Comparison of ENCODE assay signal across 16 mouse cellular contexts in the genomic region with DNA sequence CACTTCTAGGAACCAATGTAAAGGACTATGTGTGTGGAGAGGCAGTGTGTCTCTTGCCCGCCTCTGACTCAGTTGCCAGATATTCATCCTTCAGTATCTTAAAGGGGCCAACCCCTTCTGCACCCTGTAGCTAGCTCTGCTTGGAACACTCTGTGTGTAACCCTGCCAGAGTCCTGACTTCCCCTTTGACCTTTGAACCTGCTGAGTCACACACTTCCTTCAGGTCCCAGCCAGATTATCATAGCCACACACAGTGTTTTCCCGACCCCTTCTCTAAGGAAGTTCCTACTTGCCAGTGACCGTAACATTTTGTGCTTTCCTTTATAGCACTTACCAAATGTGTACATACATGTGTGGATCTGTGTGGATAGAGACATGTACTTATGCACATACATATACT.
DNase-seq lines count a peak whose midpoint lies in the region; ATAC-seq and TF ChIP-seq lines count a peak whose summit lies in the region.
"Had no signal": no experiment of that assay in that cellular context is flagged by ENCODE, and none has a peak within 500 bp of the region (broad histone marks: within the 10 kb centered on the region; RNA-seq: fewer than 3 reads in every experiment).

No protein-coding gene starts in this region.

- H3K27me3 ChIP-seq in kidney, adult 2 months (replicated peaks; ENCODE audit: control insufficient read depth, insufficient read depth, low read length): no peaks in the 10 kb centered on the region
- H3K27me3 ChIP-seq in kidney, embryonic 15.5 days: 0 out of 2 replicates have a peak, but pooled peaks cover 4% of the 10 kb centered on the region
- no peaks in the 10 kb centered on the region for H3K27me3 ChIP-seq in midbrain, postnatal 0 days (ENCODE audit: insufficient read depth, low read length)
- H3K27me3 ChIP-seq: forebrain, embryonic 15.5 days; midbrain, embryonic 15.5 days had no signal

- H3K4me1 ChIP-seq in kidney, adult 2 months (ENCODE audit: control insufficient read depth, insufficient read depth, low read length): peaks cover 9% of the 10 kb centered on the region; the same call in 1 of the 2 replicates
- peaks cover 15% of the 10 kb centered on the region for H3K4me1 ChIP-seq in kidney, embryonic 15.5 days
- H3K4me1 ChIP-seq in midbrain, postnatal 0 days (ENCODE audit: insufficient read depth, low read length): no peaks in the 10 kb centered on the region

- 41% methylated on average over 3 of the region's 3 CpGs for WGBS in kidney, adult 2 months
- 61% methylated on average over 3 of the region's 3 CpGs for WGBS in kidney, embryonic 15.5 days
- WGBS in midbrain, postnatal 0 days: 68% methylated on average over 3 of the region's 3 CpGs

- H3K9ac ChIP-seq in kidney, embryonic 15.5 days: no peak overlapping the region
- no peak overlapping the region for H3K9ac ChIP-seq in midbrain, postnatal 0 days (replicated peaks; ENCODE audit: low read length, poor library complexity, severe bottlenecking)
- H3K9ac ChIP-seq: forebrain, embryonic 15.5 days; midbrain, embryonic 15.5 days had no signal

- H3K36me3 ChIP-seq in kidney, adult 2 months (ENCODE audit: control insufficient read depth, insufficient read depth, low read length): no peaks in the 10 kb centered on the region
- H3K36me3 ChIP-seq in kidney, embryonic 15.5 days: no peaks in the 10 kb centered on the region
- no peaks in the 10 kb centered on the region for H3K36me3 ChIP-seq in midbrain, postnatal 0 days (ENCODE audit: insufficient read depth, low read length)
- H3K36me3 ChIP-seq: forebrain, embryonic 15.5 days; midbrain, embryonic 15.5 days had no signal

- no peak overlapping the region for H3K4me2 ChIP-seq in kidney, embryonic 15.5 days
- H3K4me2 ChIP-seq in midbrain, postnatal 0 days (ENCODE audit: low read depth, low read length, poor library complexity, severe bottlenecking): no peak overlapping the region
- H3K4me2 ChIP-seq: forebrain, embryonic 15.5 days; midbrain, embryonic 15.5 days had no signal

- TF ChIP-seq CTCF in kidney, adult 2 months (conservative IDR thresholded peaks at IDR 0.05; ENCODE audit: insufficient read depth, insufficient read length, low read depth, low read length): no peak
- TF ChIP-seq CTCF in midbrain, postnatal 0 days (IDR thresholded peaks at IDR 0.05): no peak

- H3K4me3 ChIP-seq in kidney, adult 2 months (ENCODE audit: insufficient read depth, low read depth, low read length): no peak overlapping the region
- no peak overlapping the region for H3K4me3 ChIP-seq in kidney, embryonic 15.5 days (replicated peaks)
- H3K4me3 ChIP-seq in midbrain, postnatal 0 days (ENCODE audit: low read depth, low read length): no peak overlapping the region
- H3K4me3 ChIP-seq: forebrain, embryonic 15.5 days; midbrain, embryonic 15.5 days had no signal

- peak; percentile 47 for DNase-seq in adrenal gland, postnatal 14 days
- DNase-seq in adrenal gland, adult 8-10 months: no peak
- peak; percentile 89 for DNase-seq in kidney, adult 2 months
- DNase-seq in adrenal gland, postnatal 36 days: peak; percentile 12 to 49
- DNase-seq in lung, postnatal 36 days: peak; percentile 73
- no peak for DNase-seq in midbrain, postnatal 0 days (ENCODE audit: low spot score)
- no peak for DNase-seq in testis, postnatal 14 days (ENCODE audit: low spot score)
- DNase-seq: B cell, adult 2 months; cerebellum, adult 8-10 months; gastrocnemius, postnatal 14 days; spleen, adult 18-20 months had no signal

- no peak for ATAC-seq in kidney, embryonic 15.5 days (replicated peaks; ENCODE audit: low FRiP score)
- no peak for ATAC-seq in midbrain, postnatal 0 days (ENCODE audit: low FRiP score)
- ATAC-seq: forebrain, embryonic 15.5 days; hindbrain, postnatal 0 days; midbrain, embryonic 15.5 days had no signal

- H3K27ac ChIP-seq in kidney, adult 2 months (ENCODE audit: insufficient read depth, low read depth, low read length): no peak overlapping the region
- H3K27ac ChIP-seq in kidney, embryonic 15.5 days: no peak overlapping the region
- H3K27ac ChIP-seq in midbrain, postnatal 0 days (ENCODE audit: low read depth, low read length): no peak overlapping the region
- H3K27ac ChIP-seq: forebrain, embryonic 15.5 days; hindbrain, postnatal 0 days; macrophage; midbrain, embryonic 15.5 days had no signal

- no peaks in the 10 kb centered on the region for H3K9me3 ChIP-seq in kidney, embryonic 15.5 days (replicated peaks)
- no peaks in the 10 kb centered on the region for H3K9me3 ChIP-seq in midbrain, postnatal 0 days (ENCODE audit: low read length)
- H3K9me3 ChIP-seq: forebrain, embryonic 15.5 days; midbrain, embryonic 15.5 days had no signal

- TF ChIP-seq POLR2A in kidney, adult 2 months (IDR thresholded peaks at IDR 0.05; ENCODE audit: low read depth, low read length): no peak

Comparison
In these comparisons a context has a peak if more than half of its experiments do, and no peak if none do; other contexts are left out.
1. DNase-seq: peak in adrenal gland, postnatal 14 days (single experiment), kidney, adult 2 months (single experiment), adrenal gland, postnatal 36 days (2 of 2) and lung, postnatal 36 days (single experiment); none in adrenal gland, adult 8-10 months (single experiment), midbrain, postnatal 0 days (single experiment) and testis, postnatal 14 days (single experiment).